Mouse (Mus musculus) cerebellum, adult 2 months (tissue): Measurements from ENCODE around the gene Carmil3. TPM values are rescaled to one million over a fixed set of nuclear protein-coding genes. Genes with fewer than 3 reads are reported as not detected.

ENCODE experiments used
- DNase-seq, 2 experiments: peaks; one replicate each; pipeline ENCODE4 v3.0.0; 2021
- H3K27ac ChIP-seq: fragments of 200-500 bp; 2 replicates; pipeline ENCODE4 v1.5.1; 2012; ENCODE audit warnings: low read length, control low read depth, inconsistent platforms; ENCODE audit not compliant: insufficient read depth
- H3K27me3 ChIP-seq: fragments of 200-500 bp; 2 replicates; pipeline ENCODE4 v1.6.1; 2012; ENCODE audit warnings: inconsistent platforms, mild to moderate bottlenecking, low read length, moderate library complexity; ENCODE audit not compliant: control insufficient read depth, insufficient read depth
- H3K4me1 ChIP-seq: fragments of 200-500 bp; 2 replicates; pipeline ENCODE4 v1.6.1; 2011; ENCODE audit warnings: low read length; ENCODE audit not compliant: control insufficient read depth, insufficient read depth
- H3K4me3 ChIP-seq: fragments of 200-500 bp; replicated peaks from 2 replicates; pipeline ENCODE3; 2011; ENCODE audit warnings: mild to moderate bottlenecking, low read depth, low read length, control low read depth; ENCODE audit not compliant: insufficient read depth
- CTCF ChIP-seq: fragments of 200-500 bp; IDR thresholded peaks from 2 replicates; pipeline ENCODE4 v1.5.1; 2011; ENCODE audit warnings: low read depth, mild to moderate bottlenecking, control low read depth, low read length, moderate library complexity, borderline replicate concordance; ENCODE audit not compliant: insufficient read depth
- POLR2A ChIP-seq: fragments of 200-500 bp; IDR thresholded peaks from 2 replicates; pipeline ENCODE4 v1.6.1; 2011; ENCODE audit warnings: low read length, control low read depth, borderline replicate concordance; ENCODE audit not compliant: insufficient read depth
- WGBS: fragments of 180-500 bp; shearing (Covaris S2); methylation state at CpG from one replicate; pipeline ENCODE4 v1.1.7; 2018; 5-methylcytosine and 5-hydroxymethylcytosine counted together
- polyA plus RNA-seq: library from polyadenylated mRNA; depleted of rRNA; stranded (reverse); fragments of >200 nt; gene quantifications from 2 replicates; pipeline ENCODE4 v1.2.3, GENCODE M21; 2012

Gene Carmil3
- polyA plus RNA-seq, 1 experiment, result 109 TPM

- H3K4me3 ChIP-seq, result no peak overlapping the region
- no peak overlapping the region for H3K27ac ChIP-seq
- DNase-seq, result no peak
- peaks cover 2% of the 10 kb centered on the region; the same call in 1 of the 2 replicates for H3K4me1 ChIP-seq
- TF ChIP-seq CTCF, result no peak
- TF ChIP-seq POLR2A, result no peak
- no peaks in the 10 kb centered on the region for H3K27me3 ChIP-seq
- WGBS, result 69% methylated on average over 4 of the region's 4 CpGs
These were observed 25.4 kb downstream of the Carmil3 start for GRCm38 (mm10) chr14:55515846-55516245.

- 60% methylated on average over 2 of the region's 2 CpGs for WGBS
- no peak for DNase-seq
- TF ChIP-seq CTCF (no peak), POLR2A (no peak)
- no peaks in the 10 kb centered on the region for H3K27me3 ChIP-seq
- no peak overlapping the region for H3K27ac ChIP-seq
- no peak overlapping the region for H3K4me3 ChIP-seq
- peaks cover 2% of the 10 kb centered on the region; the same call in 1 of the 2 replicates for H3K4me1 ChIP-seq
These were observed 28.4 kb downstream of the Carmil3 start for GRCm38 (mm10) chr14:55518897-55519296.

- no peaks in the 10 kb centered on the region for H3K27me3 ChIP-seq
- peaks cover 2% of the 10 kb centered on the region; the same call in 1 of the 2 replicates for H3K4me1 ChIP-seq
- H3K27ac ChIP-seq, result no peak overlapping the region
- no peak for DNase-seq
- WGBS, result 77% methylated on average over 4 of the region's 4 CpGs
- TF ChIP-seq POLR2A, result no peak
- TF ChIP-seq CTCF, result no peak
- H3K4me3 ChIP-seq, result no peak overlapping the region
These were observed 29.2 kb downstream of the Carmil3 start for GRCm38 (mm10) chr14:55519604-55520003.

- WGBS, result 3% methylated on average over 61 of the region's 61 CpGs
- TF ChIP-seq CTCF (peak; percentile 24; the same call in 1 of the 2 replicates), POLR2A (no peak)
- Histone ChIP-seq H3K4me1 (peaks cover 2% of the 10 kb centered on the region; the same call in 1 of the 2 replicates), H3K27ac (no peak overlapping the region), H3K27me3 (no peaks in the 10 kb centered on the region), H3K4me3 (peak overlapping the region; percentile 46)
- peak; percentile 65 to 71 for DNase-seq
These were observed 30.3 kb downstream of the Carmil3 start for GRCm38 (mm10) chr14:55520451-55521361.

GRCm38 (mm10) chr14:55524062-55524461, 33.6 kb downstream of the Carmil3 start:
- DNase-seq, result no peak
- H3K4me1 ChIP-seq, result peaks cover under 1% of the 10 kb centered on the region; the same call in 1 of the 2 replicates
- WGBS, result 49% methylated on average over 4 of the region's 4 CpGs
- H3K27me3 ChIP-seq, result no peaks in the 10 kb centered on the region
- TF ChIP-seq CTCF (no peak), POLR2A (no peak)
- H3K27ac ChIP-seq, result no peak overlapping the region
- H3K4me3 ChIP-seq, result no peak overlapping the region

GRCm38 (mm10) chr14:55524785-55525184, 34.3 kb downstream of the Carmil3 start, which contains the start of gene Nrl:
Nrl (minus strand) TSS chr14:55524981.
- DNase-seq, result no peak
- Histone ChIP-seq H3K4me3 (no peak within 1 kb of the TSS), H3K4me1 (no peaks in the 10 kb centered on the region; the same call in 1 of the 2 replicates), H3K27ac (no peak within 1 kb of the TSS), H3K27me3 (no peaks in the 10 kb centered on the region)
- WGBS, result 51% methylated on average over 8 of the region's 8 CpGs
- TF ChIP-seq CTCF (no peak), POLR2A (no peak)

GRCm38 (mm10) chr14:55526674-55527073, 36.2 kb downstream of the Carmil3 start:
- H3K4me3 ChIP-seq, result no peak overlapping the region
- TF ChIP-seq CTCF, result no peak
- TF ChIP-seq POLR2A, result no peak
- DNase-seq, result no peak
- H3K27me3 ChIP-seq, result no peaks in the 10 kb centered on the region
- no peaks in the 10 kb centered on the region for H3K4me1 ChIP-seq
- no peak overlapping the region for H3K27ac ChIP-seq
- 77% methylated on average over 2 of the region's 2 CpGs for WGBS

- Histone ChIP-seq H3K4me1 (no peaks in the 10 kb centered on the region), H3K27ac (no peak overlapping the region), H3K27me3 (no peaks in the 10 kb centered on the region), H3K4me3 (no peak overlapping the region)
- TF ChIP-seq POLR2A (no peak), CTCF (peak; percentile 38; the same call in 1 of the 2 replicates)
- no peak for DNase-seq
- 7% methylated on average over 3 of the region's 3 CpGs for WGBS
These were observed 37.5 kb downstream of the Carmil3 start for GRCm38 (mm10) chr14:55527940-55528339.
